Mouse (Mus musculus) olfactory bulb, adult 2 months (tissue): Measurements from ENCODE around the gene Map4k2.

Experiments
- CTCF ChIP-seq: fragments of 200-500 bp; IDR thresholded peaks from 2 replicates; pipeline ENCODE4 v1.5.1; 2012; ENCODE audit warnings: low read depth, mild to moderate bottlenecking, low read length, moderate library complexity; ENCODE audit not compliant: insufficient read depth
- POLR2A ChIP-seq: fragments of 200-500 bp; IDR thresholded peaks from 2 replicates; pipeline ENCODE4 v1.6.1; 2012; ENCODE audit warnings: mild to moderate bottlenecking, low read depth, low read length, moderate library complexity; ENCODE audit not compliant: insufficient read depth

DNA sequence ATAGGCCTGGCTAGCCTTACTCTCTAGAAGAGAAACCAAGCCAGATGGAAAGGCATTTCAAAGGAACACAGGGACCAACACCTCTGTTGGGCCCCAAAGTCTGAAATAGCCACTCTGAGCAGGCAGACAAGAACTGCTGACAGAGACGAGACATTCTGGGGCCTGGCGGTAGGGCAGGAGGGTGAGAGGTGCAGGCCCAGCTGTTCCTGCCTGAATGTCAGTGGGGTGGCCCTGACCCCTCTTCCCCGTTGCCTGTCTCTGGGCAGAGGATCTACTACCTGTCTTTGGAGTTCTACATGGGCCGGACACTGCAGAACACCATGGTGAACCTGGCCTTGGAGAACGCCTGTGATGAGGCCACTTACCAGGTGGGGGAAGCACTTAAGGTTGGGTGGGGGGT, 44.5 kb downstream of the Map4k2 start:
- TF ChIP-seq POLR2A (no peak), CTCF (no peak)
